Mouse (Mus musculus) erythroblast, embryonic 14.5 days (primary cell): ENCODE measurements around the gene St6galnac3. TPM values are rescaled to one million over a fixed set of nuclear protein-coding genes. Genes with fewer than 3 reads are reported as not detected.

Experiments used
- H3K27me3 ChIP-seq: 2 replicates; pipeline ENCODE4 v1.6.1; 2012; ENCODE audit warnings: inconsistent platforms; ENCODE audit not compliant: control insufficient read depth
- H3K36me3 ChIP-seq: 2 replicates; pipeline ENCODE4 v1.6.1; 2012; ENCODE audit warnings: mild to moderate bottlenecking, inconsistent platforms; ENCODE audit not compliant: control insufficient read depth
- H3K4me1 ChIP-seq: 2 replicates; pipeline ENCODE4 v1.6.1; 2012; ENCODE audit warnings: inconsistent platforms; ENCODE audit not compliant: control insufficient read depth
- H3K4me3 ChIP-seq: replicated peaks from 2 replicates; pipeline ENCODE3; 2012; ENCODE audit warnings: moderate library complexity, mild to moderate bottlenecking, inconsistent platforms
- H3K9me3 ChIP-seq: 2 replicates; pipeline ENCODE4 v1.6.1; 2012; ENCODE audit warnings: low read length, inconsistent platforms, mixed read lengths; ENCODE audit not compliant: control insufficient read depth
- GATA1 ChIP-seq: IDR thresholded peaks from 2 replicates; pipeline ENCODE4 v1.6.1; 2012; ENCODE audit warnings: low read length, inconsistent platforms, mixed read lengths
- TAL1 ChIP-seq: IDR thresholded peaks from 3 replicates; pipeline ENCODE4 v1.6.1; 2012; ENCODE audit warnings: low read length, inconsistent platforms, mixed read lengths
- polyA plus RNA-seq: library from polyadenylated mRNA; stranded (reverse); fragments of >175 nt; gene quantifications from 2 replicates; pipeline ENCODE4 v1.2.3, GENCODE M21; 2012

The St6galnac3 gene
- polyA plus RNA-seq, 1 experiment: 0.17 TPM

- H3K4me1 ChIP-seq: no peaks in the 10 kb centered on the region
- H3K4me3 ChIP-seq: no peak overlapping the region
- H3K27me3 ChIP-seq: no peaks in the 10 kb centered on the region
- TF ChIP-seq TAL1 (no peak), GATA1 (no peak)
- no peaks in the 10 kb centered on the region for H3K36me3 ChIP-seq
- H3K9me3 ChIP-seq: no peaks in the 10 kb centered on the region
Observed at GRCm38 (mm10) chr3:153339091-153339490, 385.9 kb downstream of the St6galnac3 start.

- H3K9me3 ChIP-seq: no peaks in the 10 kb centered on the region
- no peaks in the 10 kb centered on the region for H3K27me3 ChIP-seq
- no peaks in the 10 kb centered on the region for H3K4me1 ChIP-seq
- TF ChIP-seq GATA1 (no peak), TAL1 (no peak)
- H3K36me3 ChIP-seq: no peaks in the 10 kb centered on the region
- H3K4me3 ChIP-seq: no peak overlapping the region
Observed at GRCm38 (mm10) chr3:153337779-153338178, 387.2 kb downstream of the St6galnac3 start.

GRCm38 (mm10) chr3:153337221-153337620 lies 387.8 kb downstream of the St6galnac3 start:
- Histone ChIP-seq H3K36me3 (no peaks in the 10 kb centered on the region), H3K9me3 (no peaks in the 10 kb centered on the region), H3K4me1 (no peaks in the 10 kb centered on the region), H3K27me3 (no peaks in the 10 kb centered on the region), H3K4me3 (no peak overlapping the region)
- TF ChIP-seq GATA1 (no peak), TAL1 (no peak)

- H3K4me3 ChIP-seq: no peak overlapping the region
- H3K36me3 ChIP-seq: no peaks in the 10 kb centered on the region
- TF ChIP-seq GATA1 (no peak), TAL1 (no peak)
- no peaks in the 10 kb centered on the region for H3K27me3 ChIP-seq
- peaks cover 4% of the 10 kb centered on the region for H3K9me3 ChIP-seq
- H3K4me1 ChIP-seq: no peaks in the 10 kb centered on the region
Observed at GRCm38 (mm10) chr3:153334152-153334825, 390.7 kb downstream of the St6galnac3 start.

GRCm38 (mm10) chr3:153324307-153324706 lies 400.7 kb downstream of the St6galnac3 start:
- TF ChIP-seq TAL1 (no peak), GATA1 (no peak)
- Histone ChIP-seq H3K36me3 (no peaks in the 10 kb centered on the region), H3K4me3 (no peak overlapping the region), H3K27me3 (no peaks in the 10 kb centered on the region), H3K9me3 (peaks cover 3% of the 10 kb centered on the region; the same call in 1 of the 2 replicates), H3K4me1 (no peaks in the 10 kb centered on the region)

- H3K4me3 ChIP-seq: no peak overlapping the region
- no peaks in the 10 kb centered on the region for H3K4me1 ChIP-seq
- H3K27me3 ChIP-seq: no peaks in the 10 kb centered on the region
- no peak for TF ChIP-seq GATA1
- no peak for TF ChIP-seq TAL1
- H3K36me3 ChIP-seq: no peaks in the 10 kb centered on the region
- H3K9me3 ChIP-seq: no peaks in the 10 kb centered on the region
Observed at GRCm38 (mm10) chr3:153323446-153323845, 401.5 kb downstream of the St6galnac3 start.

- no peak overlapping the region for H3K4me3 ChIP-seq
- H3K4me1 ChIP-seq: no peaks in the 10 kb centered on the region
- H3K9me3 ChIP-seq: peaks cover 13% of the 10 kb centered on the region
- no peaks in the 10 kb centered on the region for H3K36me3 ChIP-seq
- TF ChIP-seq GATA1: no peak
- no peak for TF ChIP-seq TAL1
- H3K27me3 ChIP-seq: no peaks in the 10 kb centered on the region
Observed at GRCm38 (mm10) chr3:153313583-153313982, 411.4 kb downstream of the St6galnac3 start.

- Histone ChIP-seq H3K4me1 (no peaks in the 10 kb centered on the region), H3K4me3 (no peak overlapping the region), H3K9me3 (peaks cover 13% of the 10 kb centered on the region), H3K36me3 (no peaks in the 10 kb centered on the region), H3K27me3 (no peaks in the 10 kb centered on the region)
- no peak for TF ChIP-seq TAL1
- TF ChIP-seq GATA1: no peak
Observed at GRCm38 (mm10) chr3:153313167-153313566, 411.8 kb downstream of the St6galnac3 start.

- Histone ChIP-seq H3K4me1 (no peaks in the 10 kb centered on the region), H3K4me3 (no peak overlapping the region), H3K9me3 (peaks cover 13% of the 10 kb centered on the region), H3K36me3 (no peaks in the 10 kb centered on the region), H3K27me3 (no peaks in the 10 kb centered on the region)
- TF ChIP-seq GATA1: no peak
- TF ChIP-seq TAL1: no peak
Observed at GRCm38 (mm10) chr3:153312006-153312405, 413.0 kb downstream of the St6galnac3 start.

GRCm38 (mm10) chr3:153308379-153308778 lies 416.6 kb downstream of the St6galnac3 start:
- Histone ChIP-seq H3K27me3 (no peaks in the 10 kb centered on the region), H3K4me3 (no peak overlapping the region)
- TF ChIP-seq GATA1 (no peak), TAL1 (no peak)

More at GRCm38 (mm10) chr3:153308379-153308778, 416.6 kb downstream of the St6galnac3 start:
- H3K4me1 ChIP-seq: no peaks in the 10 kb centered on the region
- peaks cover 9% of the 10 kb centered on the region for H3K9me3 ChIP-seq
- H3K36me3 ChIP-seq: no peaks in the 10 kb centered on the region
